Mouse (Mus musculus) C3H10T1/2 (cell line): ENCODE results near the gene Ttf1. TPM values are rescaled to one million over a fixed set of nuclear protein-coding genes. Genes with fewer than 3 reads are reported as not detected.

ENCODE experiments used
- polyA plus RNA-seq, 2 experiments: library from polyadenylated mRNA; unstranded; fragments of >200 nt; fragmentation: generic; extraction: Trizol; gene quantifications; one replicate each; pipeline ENCODE4 v1.2.1; 2012; ENCODE audit warnings: missing spikeins in 2 of 2

The Ttf1 gene
- 1 to 10 TPM in 1 of 2 experiments, under 1 TPM in 1; 0.47 to 5.6 TPM for polyA plus RNA-seq

DNA sequence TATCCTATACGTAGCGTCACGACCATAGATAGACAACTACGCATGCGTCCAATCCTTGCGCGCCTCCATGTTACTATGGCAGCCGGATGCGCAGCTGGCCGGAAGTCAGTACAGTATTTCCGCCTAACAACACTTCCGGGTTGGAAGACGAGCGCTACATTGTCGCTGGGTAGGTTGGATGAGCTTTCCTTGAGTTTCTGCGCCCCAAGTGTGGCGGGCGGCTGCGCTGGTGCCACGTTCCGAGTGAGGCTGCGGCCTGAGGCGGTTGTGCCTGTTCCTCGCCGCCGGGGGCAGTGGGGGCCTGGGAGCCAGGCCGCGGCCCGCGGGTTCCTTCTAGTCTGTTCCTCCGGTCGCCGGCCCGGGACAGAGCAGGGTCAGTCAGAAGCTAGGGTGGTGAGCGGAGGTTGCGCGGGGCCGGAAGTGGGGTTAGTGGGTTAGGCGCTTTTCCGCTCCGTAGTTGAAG is at the start of gene Ttf1:
Ttf1 (plus strand) TSS at position 128 of the 463 bp plus-strand sequence.

DNA sequence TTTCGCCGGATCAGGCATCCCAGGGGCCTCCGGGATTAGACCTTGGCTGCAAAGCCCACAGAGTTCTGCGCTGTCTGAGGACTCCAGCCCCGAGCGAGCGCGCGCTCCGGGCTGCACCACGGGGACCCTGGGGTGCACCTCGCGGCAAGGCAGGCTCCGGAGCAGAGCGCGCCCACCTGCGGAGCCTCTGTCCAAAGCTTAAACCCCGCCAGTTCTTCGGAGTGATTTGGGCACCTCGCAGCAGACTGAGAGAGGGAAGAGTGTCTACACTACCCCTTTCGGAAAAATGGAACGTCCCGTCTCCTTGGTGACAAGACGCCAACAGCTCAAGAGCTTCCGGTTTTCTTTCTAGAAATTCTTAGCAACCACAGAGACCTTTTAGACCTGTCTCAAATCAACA is 5.1 kb upstream of the Ttf1 start, which contains the start of gene Cfap77:
Cfap77 (minus strand) TSS at position 76 of the 400 bp plus-strand sequence.

DNA sequence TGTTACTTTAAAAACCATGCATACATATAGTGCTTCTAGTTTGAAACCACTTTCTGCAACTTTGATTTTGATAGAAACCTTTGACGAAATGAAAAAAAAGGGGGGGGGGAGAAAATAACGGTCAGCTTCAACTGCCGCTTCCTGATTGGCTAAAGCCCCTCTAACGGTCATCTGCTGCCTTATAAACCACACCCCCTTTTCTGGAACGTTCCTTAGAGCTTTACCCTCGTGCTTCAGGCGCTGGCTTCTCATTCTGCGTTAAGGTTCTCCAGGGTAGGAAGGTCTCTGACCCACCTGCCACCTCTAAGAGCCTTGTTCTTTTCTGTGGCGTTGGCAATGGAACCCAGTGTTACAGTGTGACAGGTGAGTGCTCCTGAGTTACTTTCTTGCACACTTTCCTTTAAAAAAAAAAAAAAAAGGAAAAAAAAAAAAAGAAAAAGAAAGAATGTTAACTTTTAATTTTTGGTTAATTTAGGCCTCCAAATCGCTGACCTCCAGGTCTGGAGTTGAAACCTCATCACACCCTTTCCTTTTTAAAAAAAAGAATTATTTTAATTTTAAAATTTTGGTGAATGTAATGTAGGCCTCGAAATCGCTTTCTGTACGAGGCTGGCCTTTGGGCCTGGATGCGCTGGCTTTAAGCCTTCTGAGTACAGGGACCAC is 64.0 kb downstream of the Ttf1 start, which contains the start of gene Setx:
Setx (plus strand) TSS at position 275 of the 663 bp plus-strand sequence.

Other genes with a start within 250 kb of the Ttf1 start
- gene Gtf3c4, start 219.9 kb upstream of the Ttf1 start, polyA plus RNA-seq: 10 to 100 TPM in 1 of 2 experiments, 1 to 10 TPM in 1; 2.2 to 10.8 TPM
- 1 to 10 TPM; 2.5 to 3.8 TPM for gene Ddx31, start 219.9 kb upstream of the Ttf1 start, polyA plus RNA-seq
- under 1 TPM; 0.02 TPM for gene Barhl1, start 143.6 kb upstream of the Ttf1 start, polyA plus RNA-seq
- gene Cfap77, start 5.2 kb upstream of the Ttf1 start, polyA plus RNA-seq: under 1 TPM; 0.13 to 0.40 TPM
- gene Setx, start 63.9 kb downstream of the Ttf1 start, polyA plus RNA-seq: 1 to 10 TPM in 1 of 2 experiments, under 1 TPM in 1; 0.20 to 2.4 TPM
- under 1 TPM; 0.02 to 0.40 TPM for gene Ntng2, start 192.7 kb downstream of the Ttf1 start, polyA plus RNA-seq